Mouse (Mus musculus): ENCODE data around the gene Tex9.

GRCm38 (mm10) chr9:72537086-72537485 lies 45.1 kb upstream of the Tex9 start:
- TF ChIP-seq CTCF (conservative IDR thresholded peaks at IDR 0.05; ENCODE audit: low read length), result peak; percentile 16; the same call in 1 of the 2 replicates
- no peak for TF ChIP-seq NANOG (IDR thresholded peaks at IDR 0.05; ENCODE audit: borderline replicate concordance, low read length)
- TF ChIP-seq POU5F1 (IDR thresholded peaks at IDR 0.05; ENCODE audit: borderline replicate concordance, low read length), result no peak

All from E14TG2a.4 (cell line).